Mouse (Mus musculus): ENCODE measurements at regions not wholly inside any gene's neighbourhood (a gene's known extent, or its start where the extent isn't known, plus 50 kb on each side); places are given as distances from the start of the nearest gene placed in this dataset.

GRCm38 (mm10) chr7:94042466-94043030 is 962.9 kb downstream of the Fam181b start:
- H3K9ac ChIP-seq (ENCODE audit: control insufficient read depth, low read depth, low read length, poor library complexity, severe bottlenecking): no peak overlapping the region
- H3K36me3 ChIP-seq (ENCODE audit: control insufficient read depth in 1 of 2, insufficient read depth in 2 of 2, low read length in 2 of 2): no peaks in the 10 kb centered on the region
- H3K27me3 ChIP-seq (ENCODE audit: control insufficient read depth in 1 of 2, insufficient read depth in 2 of 2, low read length in 2 of 2): no peaks in the 10 kb centered on the region
- no peaks in the 10 kb centered on the region for H3K79me2 ChIP-seq (ENCODE audit: control insufficient read depth, insufficient read depth, low read length, poor library complexity)
- no peak overlapping the region for H3K4me3 ChIP-seq (ENCODE audit: control insufficient read depth in 1 of 2, insufficient read depth in 1 of 2, low read depth in 2 of 2, low read length in 2 of 2)
- H3K4me1 ChIP-seq (ENCODE audit: control insufficient read depth in 1 of 2, insufficient read depth in 2 of 2, low read length in 2 of 2): no peaks in the 10 kb centered on the region
- no peak overlapping the region for H3K27ac ChIP-seq (ENCODE audit: control insufficient read depth, low read depth, low read length)
- no peaks in the 10 kb centered on the region for H3K9me3 ChIP-seq (replicated peaks; ENCODE audit: insufficient read depth, low read length)
- no peak for TF ChIP-seq MYB (IDR thresholded peaks at IDR 0.05; ENCODE audit: low read depth, low read length)
- no peak for TF ChIP-seq JUND (IDR thresholded peaks at IDR 0.05; ENCODE audit: low read depth, low read length)
- no peak for TF ChIP-seq TBP (IDR thresholded peaks at IDR 0.05; ENCODE audit: low read depth, low read length)
- no peak for TF ChIP-seq RAD21 (IDR thresholded peaks at IDR 0.05; ENCODE audit: low read depth, low read length)
- no peak for TF ChIP-seq TCF12 (IDR thresholded peaks at IDR 0.05; ENCODE audit: low read depth, low read length)
- TF ChIP-seq CHD1 (IDR thresholded peaks at IDR 0.05; ENCODE audit: low read depth, low read length): no peak
- no peak for TF ChIP-seq ZC3H11A (IDR thresholded peaks at IDR 0.05; ENCODE audit: low read depth, low read length)
- TF ChIP-seq ETS1 (IDR thresholded peaks at IDR 0.05; ENCODE audit: low read depth, low read length): no peak
- DNase-seq (ENCODE audit: low read depth, low spot score): no peak

- no peak for DNase-seq (ENCODE audit: low read depth, low spot score)
- Histone ChIP-seq H3K4me1 (ENCODE audit: control insufficient read depth in 1 of 2, insufficient read depth in 2 of 2, low read length in 2 of 2) (no peaks in the 10 kb centered on the region), H3K9me3 (replicated peaks; ENCODE audit: insufficient read depth, low read length) (no peaks in the 10 kb centered on the region), H3K4me3 (ENCODE audit: control insufficient read depth in 1 of 2, insufficient read depth in 1 of 2, low read depth in 2 of 2, low read length in 2 of 2) (no peak overlapping the region), H3K27ac (ENCODE audit: control insufficient read depth, low read depth, low read length) (no peak overlapping the region), H3K36me3 (ENCODE audit: control insufficient read depth in 1 of 2, insufficient read depth in 2 of 2, low read length in 2 of 2) (no peaks in the 10 kb centered on the region), H3K27me3 (ENCODE audit: control insufficient read depth in 1 of 2, insufficient read depth in 2 of 2, low read length in 2 of 2) (no peaks in the 10 kb centered on the region), H3K9ac (ENCODE audit: control insufficient read depth, low read depth, low read length, poor library complexity, severe bottlenecking) (no peak overlapping the region), H3K79me2 (ENCODE audit: control insufficient read depth, insufficient read depth, low read length, poor library complexity) (no peaks in the 10 kb centered on the region)
- no peak for TF ChIP-seq SIN3A (IDR thresholded peaks at IDR 0.05; ENCODE audit: low read length)
- TF ChIP-seq RCOR1 (IDR thresholded peaks at IDR 0.05; ENCODE audit: low read depth, low read length): no peak
- TF ChIP-seq BHLHE40 (IDR thresholded peaks at IDR 0.05; ENCODE audit: borderline replicate concordance, low read depth, low read length): no peak
- no peak for TF ChIP-seq TAL1 (IDR thresholded peaks at IDR 0.05; ENCODE audit: low read length)
Measured at GRCm38 (mm10) chr7:94045428-94045827, 965.8 kb downstream of the Fam181b start.

GRCm38 (mm10) chr7:94046029-94046428 is 966.4 kb downstream of the Fam181b start:
- Histone ChIP-seq H3K9ac (ENCODE audit: control insufficient read depth, low read depth, low read length, poor library complexity, severe bottlenecking) (no peak overlapping the region), H3K27ac (ENCODE audit: control insufficient read depth, low read depth, low read length) (no peak overlapping the region), H3K4me1 (ENCODE audit: control insufficient read depth in 1 of 2, insufficient read depth in 2 of 2, low read length in 2 of 2) (no peaks in the 10 kb centered on the region), H3K36me3 (ENCODE audit: control insufficient read depth in 1 of 2, insufficient read depth in 2 of 2, low read length in 2 of 2) (no peaks in the 10 kb centered on the region), H3K79me2 (ENCODE audit: control insufficient read depth, insufficient read depth, low read length, poor library complexity) (no peaks in the 10 kb centered on the region), H3K4me3 (ENCODE audit: control insufficient read depth in 1 of 2, insufficient read depth in 1 of 2, low read depth in 2 of 2, low read length in 2 of 2) (no peak overlapping the region), H3K9me3 (replicated peaks; ENCODE audit: insufficient read depth, low read length) (no peaks in the 10 kb centered on the region), H3K27me3 (ENCODE audit: control insufficient read depth in 1 of 2, insufficient read depth in 2 of 2, low read length in 2 of 2) (no peaks in the 10 kb centered on the region)
- TF ChIP-seq CTCF (IDR thresholded peaks at IDR 0.05 in 2 of 3, conservative IDR thresholded peaks at IDR 0.05 in 1 of 3; ENCODE audit: control insufficient read depth in 1 of 3, insufficient read depth in 1 of 3, low read depth in 2 of 3, low read length in 3 of 3, poor library complexity in 1 of 3, severe bottlenecking in 1 of 3): peak in 2 of 3 experiments; percentile 20 to 50; a peak in 2 of 6 replicates
- peak; percentile 49; the same call in 1 of the 2 replicates for TF ChIP-seq ZNF384 (IDR thresholded peaks at IDR 0.05; ENCODE audit: low read depth, low read length)
- TF ChIP-seq MAX (IDR thresholded peaks at IDR 0.05; ENCODE audit: low read length): no peak
- peak; percentile 51 for TF ChIP-seq SMC3 (IDR thresholded peaks at IDR 0.05; ENCODE audit: low read depth, low read length)
- no peak for TF ChIP-seq JUND (IDR thresholded peaks at IDR 0.05; ENCODE audit: low read depth, low read length)
- peak; percentile 39 for TF ChIP-seq RAD21 (IDR thresholded peaks at IDR 0.05; ENCODE audit: low read depth, low read length)
- peak; percentile 14 for DNase-seq (ENCODE audit: low read depth, low spot score)

All from MEL (cell line).